Mouse (Mus musculus) heart, postnatal 10 days (tissue): ENCODE data around the gene Gm34653. TPM values are rescaled to one million over a fixed set of nuclear protein-coding genes. Genes with fewer than 3 reads are reported as not detected.
"Not testable (repeated sequence)": the region's sequence is repeated elsewhere in the genome, so short reads cannot be mapped to it uniquely, and the experiment has no call there.

Source experiments
- DNase-seq, 2 experiments: peaks; one replicate each; pipeline ENCODE4 v3.0.0; 2021
- intact Hi-C: fragments of 180-260 bp; cut with DNase I; formaldehyde crosslinking; loops from one replicate; pipeline ENCODE4 v1.15.1; 2025
- total RNA-seq, 2 experiments: library from RNA; stranded (reverse); gene quantifications; 2 replicates each; pipeline ENCODE4 v1.2.3; 2021

Gene Gm34653
- total RNA-seq, 2 experiments from 2014 or later, result not detected

- DNase-seq, result no peak
- intact Hi-C loops, result no loop called here
These were observed 20.1 kb upstream of the Gm34653 start for GRCm38 (mm10) chr2:34812706-34813105.

GRCm38 (mm10) chr2:34815893-34816292, 16.9 kb upstream of the Gm34653 start:
- intact Hi-C loops, DNase-seq: not testable (repeated sequence)

- DNase-seq, result no peak
- intact Hi-C loops, result no loop called here
These were observed 14.3 kb upstream of the Gm34653 start for GRCm38 (mm10) chr2:34818492-34818891.

- DNase-seq, result peak; percentile 94 to 95
- intact Hi-C loops, result loop anchor here (2.0 kb wide), 1 partner anchor 45 kb away; no protein-coding TSS in a partner anchor
These were observed 6.9 kb upstream of the Gm34653 start, which contains the start of gene Fbxw2 for GRCm38 (mm10) chr2:34825827-34826459. Fbxw2 (minus strand) TSS chr2:34826311.

GRCm38 (mm10) chr2:34826460-34827231, 6.2 kb upstream of the Gm34653 start:
- intact Hi-C loops, result loop anchor here (2.0 kb wide), 1 partner anchor 44 kb away; no protein-coding TSS in a partner anchor

GRCm38 (mm10) chr2:34827591-34827990, 5.2 kb upstream of the Gm34653 start:
- intact Hi-C loops, result loop anchor here (2.0 kb wide), 1 partner anchor 43 kb away; no protein-coding TSS in a partner anchor
- no peak for DNase-seq

More at GRCm38 (mm10) chr2:34826460-34827231, 6.2 kb upstream of the Gm34653 start:
- no peak for DNase-seq

- intact Hi-C loops, result no loop called here
- no peak for DNase-seq
These were observed 4.8 kb upstream of the Gm34653 start for GRCm38 (mm10) chr2:34828026-34828425.

- intact Hi-C loops, DNase-seq: not testable (repeated sequence)
These were observed 2.7 kb upstream of the Gm34653 start for GRCm38 (mm10) chr2:34830066-34830465.

GRCm38 (mm10) chr2:34833624-34834023, 817 bp downstream of the Gm34653 start:
- intact Hi-C loops, result no loop called here

GRCm38 (mm10) chr2:34835669-34836068, 2.9 kb downstream of the Gm34653 start:
- no peak for DNase-seq
- intact Hi-C loops, result no loop called here

More at GRCm38 (mm10) chr2:34833624-34834023, 817 bp downstream of the Gm34653 start:
- DNase-seq, result no peak

- DNase-seq, intact Hi-C loops: not testable (repeated sequence)
These were observed 7.3 kb downstream of the Gm34653 start for GRCm38 (mm10) chr2:34840143-34840542.

- intact Hi-C loops, result no loop called here
- DNase-seq, result no peak
These were observed 8.9 kb downstream of the Gm34653 start for GRCm38 (mm10) chr2:34841706-34842105.

- DNase-seq, result peak; percentile 45 to 68
- intact Hi-C loops, result no loop called here
These were observed 10.6 kb downstream of the Gm34653 start for GRCm38 (mm10) chr2:34843211-34843939.

- intact Hi-C loops, result no loop called here
These were observed 14.9 kb downstream of the Gm34653 start for GRCm38 (mm10) chr2:34847702-34848101.

GRCm38 (mm10) chr2:34855265-34855664, 22.5 kb downstream of the Gm34653 start:
- intact Hi-C loops, result no loop called here

More at GRCm38 (mm10) chr2:34847702-34848101, 14.9 kb downstream of the Gm34653 start:
- no peak for DNase-seq

GRCm38 (mm10) chr2:34857728-34858127, 24.9 kb downstream of the Gm34653 start:
- DNase-seq, result no peak

More at GRCm38 (mm10) chr2:34855265-34855664, 22.5 kb downstream of the Gm34653 start:
- no peak for DNase-seq

GRCm38 (mm10) chr2:34869680-34870079, 36.9 kb downstream of the Gm34653 start:
- DNase-seq, result peak; percentile 4 to 10
- intact Hi-C loops, result loop anchor here (2.0 to 5.0 kb wide), 2 partner anchors 43 to 103 kb away; partner anchors contain the start of gene Fbxw2

More at GRCm38 (mm10) chr2:34857728-34858127, 24.9 kb downstream of the Gm34653 start:
- intact Hi-C loops, result no loop called here

GRCm38 (mm10) chr2:34870520-34871474, 38.0 kb downstream of the Gm34653 start:
- peak; percentile 95 to 96 for DNase-seq
- intact Hi-C loops, result loop anchor here (2.0 to 5.0 kb wide), 2 partner anchors 44 to 102 kb away; partner anchors contain the start of gene Fbxw2

GRCm38 (mm10) chr2:34874271-34874670, 41.5 kb downstream of the Gm34653 start, which contains the start of gene Cutal:
Cutal (plus strand) TSS chr2:34874396.
- DNase-seq, result peak; percentile 17 to 26
- intact Hi-C loops, result loop anchor here (2.0 to 5.0 kb wide), 2 partner anchors 31 to 98 kb away; no protein-coding TSS in a partner anchor
